In the genomic region with DNA sequence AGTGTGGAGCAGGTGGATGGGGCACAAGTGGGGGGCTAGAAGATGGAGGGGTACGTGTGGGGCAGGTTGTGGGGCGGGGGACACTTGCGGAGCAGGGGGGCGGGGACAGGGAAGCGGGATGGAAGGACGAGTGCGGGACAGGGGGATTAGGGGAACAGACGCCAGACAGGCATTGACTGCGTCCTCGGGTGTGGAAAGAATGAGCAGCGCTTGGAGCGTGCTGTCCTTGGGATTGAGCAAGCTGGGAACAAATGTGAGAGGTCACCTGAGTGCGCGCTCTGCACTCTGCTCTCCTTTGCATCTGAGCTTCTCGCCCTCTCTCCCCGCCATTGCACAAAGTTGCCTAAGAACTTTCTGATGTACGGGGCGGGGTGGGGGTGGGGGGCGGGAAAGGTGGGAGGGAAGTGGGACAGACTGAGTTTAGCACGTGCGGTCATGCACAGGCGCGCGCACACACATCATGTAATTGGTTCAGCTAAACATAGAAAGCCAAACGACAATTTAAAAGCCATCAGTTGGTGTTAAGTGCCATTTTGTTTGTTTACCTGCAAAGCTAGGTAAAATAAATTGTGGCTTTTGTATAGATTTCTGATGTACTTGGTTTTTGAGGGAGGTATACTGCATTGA, we compare ENCODE assay signal across 1 mouse cellular context.
TF ChIP-seq lines count a peak whose summit lies in the region.

No protein-coding gene starts in this region.

TF ChIP-seq in CH12.LX, 34 proteins besides CTCF, POLR2A, EP300 and RAD21:
- TF ChIP-seq ZNF384 (IDR thresholded peaks at IDR 0.05; ENCODE audit: low read depth, low read length) (no peak), MAZ (IDR thresholded peaks at IDR 0.05; ENCODE audit: low read depth, low read length) (no peak), USF2 (conservative IDR thresholded peaks at IDR 0.05; ENCODE audit: low read depth, low read length) (no peak), JUN (IDR thresholded peaks at IDR 0.05; ENCODE audit: insufficient read depth, low read depth, low read length) (no peak), TCF12 (IDR thresholded peaks at IDR 0.05; ENCODE audit: low read depth, low read length) (no peak), UBTF (IDR thresholded peaks at IDR 0.05; ENCODE audit: low read depth, low read length) (no peak), ETS1 (conservative IDR thresholded peaks at IDR 0.05; ENCODE audit: low read depth, low read length) (no peak), TBP (conservative IDR thresholded peaks at IDR 0.05; ENCODE audit: low read depth, low read length) (no peak), ELF1 (IDR thresholded peaks at IDR 0.05; ENCODE audit: low read depth, low read length) (no peak), BHLHE40 (IDR thresholded peaks at IDR 0.05; ENCODE audit: low read depth, low read length) (peak; percentile 91), ZMIZ1 (IDR thresholded peaks at IDR 0.05; ENCODE audit: low read depth, low read length) (no peak), MAFK (IDR thresholded peaks at IDR 0.05; ENCODE audit: insufficient replicate concordance, low read length) (no peak), HCFC1 (IDR thresholded peaks at IDR 0.05; ENCODE audit: low read depth, low read length) (no peak), SMC3 (IDR thresholded peaks at IDR 0.05; ENCODE audit: low read depth, low read length) (no peak), USF1 (IDR thresholded peaks at IDR 0.05; ENCODE audit: low read depth, low read length) (no peak), PAX5 (IDR thresholded peaks at IDR 0.05; ENCODE audit: low read length) (no peak), POLR2AphosphoS2 (IDR thresholded peaks at IDR 0.05; ENCODE audit: low read depth, low read length) (no peak), MEF2A (IDR thresholded peaks at IDR 0.05; ENCODE audit: borderline replicate concordance, low read depth, low read length) (no peak), NRF1 (IDR thresholded peaks at IDR 0.05; ENCODE audit: low read depth, low read length) (0 out of 2 replicates have a peak, but pooled peaks have one; percentile 21), MAX (IDR thresholded peaks at IDR 0.05; ENCODE audit: low read length) (no peak), GABPA (IDR thresholded peaks at IDR 0.05; ENCODE audit: insufficient replicate concordance, low read depth, low read length) (no peak), MYC (IDR thresholded peaks at IDR 0.05; ENCODE audit: low read depth, low read length) (0 out of 2 replicates have a peak, but pooled peaks have one; percentile 43), CHD2 (IDR thresholded peaks at IDR 0.05; ENCODE audit: low read length) (0 out of 2 replicates have a peak, but pooled peaks have one; percentile 26), SIN3A (IDR thresholded peaks at IDR 0.05; ENCODE audit: low read length) (no peak; the same call in 1 of the 2 replicates), MXI1 (IDR thresholded peaks at IDR 0.05; ENCODE audit: low read depth, low read length) (no peak; the same call in 1 of the 2 replicates), JUND (conservative IDR thresholded peaks at IDR 0.05; ENCODE audit: low read depth, low read length) (no peak), ZC3H11A (IDR thresholded peaks at IDR 0.05; ENCODE audit: low read depth, low read length) (no peak)
TF ChIP-seq in CH12.LX: peak in this region for 4.
